Mouse (Mus musculus) layer of hippocampus, adult 8-10 months (tissue): ENCODE results near the gene Arhgef38. TPM values are rescaled to one million over a fixed set of nuclear protein-coding genes. Genes with fewer than 3 reads are reported as not detected.

Source experiments
- DNase-seq, 2 experiments: peaks; one replicate each; pipeline ENCODE4 v3.0.0; 2022; ENCODE audit warnings: low spot score in 2 of 2
- total RNA-seq, 4 experiments: library from RNA; stranded (reverse); gene quantifications; 2 replicates each; pipeline ENCODE4 v1.2.4; 2022

Gene Arhgef38
- total RNA-seq = under 1 TPM in 1 of 4 experiments, not detected in 3; 0.12 TPM

GRCm38 (mm10) chr3:133234821-133235295 lies at the start of gene Arhgef38:
Arhgef38 (minus strand) TSS chr3:133234949.
- no peak for DNase-seq

DNA sequence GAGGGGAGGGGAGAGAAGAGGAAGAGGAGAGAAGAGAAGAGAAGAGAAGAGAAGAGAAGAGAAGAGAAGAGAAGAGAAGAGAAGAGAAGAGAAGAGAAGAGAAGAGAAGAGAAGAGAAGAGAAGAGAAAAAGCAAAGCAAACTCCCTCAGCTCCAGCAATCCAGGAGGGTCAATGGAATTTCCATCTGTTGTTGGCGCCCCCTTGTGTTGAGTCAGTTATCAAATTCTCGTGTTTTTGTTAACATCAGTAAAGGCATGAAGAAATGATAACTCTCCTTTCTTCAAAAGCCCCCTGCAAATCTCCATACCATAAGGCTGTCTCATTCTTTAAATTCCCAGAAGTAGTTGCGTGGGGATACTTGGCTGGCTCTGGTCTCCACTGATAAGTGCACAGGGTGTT lies 37.1 kb upstream of the Arhgef38 start:
- peak; percentile 52 to 82 for DNase-seq

DNA sequence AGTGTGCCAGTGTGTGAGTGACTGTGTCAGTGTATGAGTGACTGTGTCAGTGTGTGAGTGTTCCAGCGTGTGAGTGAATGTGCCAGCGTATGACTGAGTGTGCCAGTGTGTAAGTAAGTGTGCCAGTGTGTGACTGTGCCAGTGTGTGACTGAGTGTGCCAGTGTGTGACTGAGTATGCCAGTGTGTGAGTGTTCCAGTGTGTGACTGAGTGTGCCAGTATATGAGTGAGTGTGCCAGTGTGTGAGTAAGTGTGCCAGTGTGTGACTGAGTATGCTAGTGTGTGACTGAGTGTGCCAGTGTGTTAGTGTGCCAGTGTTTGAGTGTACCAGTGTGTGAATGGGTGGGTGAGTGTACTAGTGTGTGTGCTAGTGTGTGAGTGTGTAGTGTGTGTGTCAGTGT lies 24.1 kb upstream of the Arhgef38 start:
- no peak for DNase-seq

DNA sequence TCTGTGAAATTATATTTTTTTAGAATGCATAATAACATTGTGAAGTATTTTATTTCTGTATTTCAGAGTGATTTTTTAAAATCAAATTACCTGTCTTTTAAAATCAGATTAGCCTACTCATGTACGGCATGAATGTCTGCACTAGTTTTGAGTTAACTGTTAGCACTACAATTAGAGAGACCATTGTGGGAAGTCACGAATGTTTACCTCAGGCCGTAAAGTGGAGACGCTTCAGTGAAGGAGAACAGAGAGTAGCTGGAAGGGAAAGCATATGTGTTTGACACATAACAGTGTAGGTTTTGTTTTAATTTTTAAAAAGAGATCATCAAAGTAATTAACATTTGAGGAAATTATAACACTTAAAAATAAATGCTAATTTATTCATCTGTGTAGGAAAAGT lies 21.1 kb upstream of the Arhgef38 start:
- no peak for DNase-seq

DNA sequence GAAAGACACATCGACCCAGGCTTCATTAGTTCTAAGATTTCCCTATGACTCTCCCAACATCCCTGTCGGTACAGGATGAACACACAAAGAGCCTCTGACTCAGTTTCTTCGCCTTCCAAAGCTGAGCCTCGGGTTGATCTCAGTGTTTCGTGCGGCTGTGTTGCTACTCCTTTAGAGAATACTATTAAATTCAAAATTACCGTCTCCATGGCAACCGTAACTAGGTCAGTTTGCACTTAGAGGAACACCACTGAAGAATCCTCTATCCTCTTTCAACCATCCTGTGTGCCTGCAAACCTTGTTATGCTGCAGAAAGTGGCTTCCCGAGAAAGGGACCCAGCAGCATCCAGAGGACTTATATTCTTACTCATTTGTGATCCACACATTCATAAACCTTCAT lies 9.3 kb upstream of the Arhgef38 start:
- DNase-seq = peak; percentile 16 to 18

- DNase-seq = no peak
Observed at GRCm38 (mm10) chr3:133241916-133242315, 7.2 kb upstream of the Arhgef38 start.

GRCm38 (mm10) chr3:133233993-133234392 lies 756 bp downstream of the Arhgef38 start:
- DNase-seq = no peak

- no peak for DNase-seq
Observed at GRCm38 (mm10) chr3:133230427-133230826, 4.3 kb downstream of the Arhgef38 start.

DNA sequence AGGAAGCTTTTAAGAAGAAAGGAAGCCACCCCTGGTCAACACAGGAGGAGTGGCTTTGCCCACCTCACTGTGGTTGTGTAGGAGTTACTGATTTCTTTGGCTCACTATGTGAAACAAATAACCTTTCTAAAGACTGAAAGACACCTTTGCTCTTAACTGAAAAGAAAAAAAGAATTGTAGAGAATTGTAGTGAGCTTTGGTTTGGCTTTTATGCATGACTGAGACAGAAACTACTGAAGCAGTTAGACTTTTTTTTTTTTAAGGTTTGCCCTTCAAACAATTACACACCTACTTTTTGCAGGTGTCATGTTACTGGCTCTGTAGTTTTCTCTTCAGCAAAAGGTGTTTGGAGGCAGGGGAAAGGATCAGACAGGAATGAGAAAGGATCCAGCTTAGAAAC lies 5.2 kb downstream of the Arhgef38 start:
- no peak for DNase-seq

- DNase-seq = no peak
Observed at GRCm38 (mm10) chr3:133227258-133228012, 7.3 kb downstream of the Arhgef38 start.

- DNase-seq = no peak
Observed at GRCm38 (mm10) chr3:133218501-133218900, 16.2 kb downstream of the Arhgef38 start.

GRCm38 (mm10) chr3:133215198-133215819 lies 19.4 kb downstream of the Arhgef38 start:
- DNase-seq = no peak

GRCm38 (mm10) chr3:133213434-133214114 lies 21.2 kb downstream of the Arhgef38 start:
- no peak for DNase-seq

- no peak for DNase-seq
Observed at GRCm38 (mm10) chr3:133211324-133211723, 23.4 kb downstream of the Arhgef38 start.

GRCm38 (mm10) chr3:133203713-133204112 lies 31.0 kb downstream of the Arhgef38 start:
- no peak for DNase-seq

GRCm38 (mm10) chr3:133202171-133202570 lies 32.6 kb downstream of the Arhgef38 start:
- DNase-seq = no peak

DNA sequence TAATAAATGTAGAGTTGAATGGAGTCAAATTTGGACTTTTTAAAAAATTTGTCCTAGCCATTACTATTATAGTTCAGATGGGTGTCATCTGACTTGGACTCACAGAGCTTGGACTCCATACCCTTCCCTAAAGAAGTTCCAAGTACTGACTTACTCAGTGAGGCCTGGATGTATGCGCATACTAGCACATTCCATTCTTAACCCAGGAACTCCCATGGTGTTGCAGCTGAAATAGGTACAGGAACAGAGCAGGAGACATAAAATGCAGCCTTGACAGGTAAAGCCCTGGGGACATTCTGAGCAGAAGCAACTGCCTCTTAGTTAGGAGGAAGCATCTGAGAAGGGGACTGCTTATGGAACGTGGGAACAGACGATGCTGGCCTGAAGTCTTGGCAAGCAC lies 45.8 kb downstream of the Arhgef38 start:
- DNase-seq = no peak

DNA sequence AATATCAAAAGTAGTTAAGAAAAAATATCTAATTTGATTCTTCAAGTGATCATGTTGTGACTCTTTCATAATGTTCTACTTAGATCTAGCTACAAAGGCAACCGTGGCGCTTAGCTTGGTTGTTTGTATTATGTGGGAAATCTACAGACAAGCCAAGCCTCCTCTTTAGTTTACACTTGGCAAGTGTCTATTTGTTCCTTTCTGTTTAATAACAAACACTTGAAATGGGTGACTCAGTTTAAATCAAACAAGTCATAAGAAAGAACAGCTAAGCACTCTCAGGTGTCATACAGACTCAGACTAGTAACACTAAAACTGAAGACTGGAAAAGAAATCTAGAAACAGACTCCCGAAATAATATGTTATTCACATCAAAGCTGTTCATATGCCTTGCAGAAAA lies 47.2 kb downstream of the Arhgef38 start:
- DNase-seq = no peak

GRCm38 (mm10) chr3:133176033-133176750 lies 58.6 kb downstream of the Arhgef38 start:
- no peak for DNase-seq

GRCm38 (mm10) chr3:133172291-133172690 lies 62.5 kb downstream of the Arhgef38 start:
- DNase-seq = no peak

DNA sequence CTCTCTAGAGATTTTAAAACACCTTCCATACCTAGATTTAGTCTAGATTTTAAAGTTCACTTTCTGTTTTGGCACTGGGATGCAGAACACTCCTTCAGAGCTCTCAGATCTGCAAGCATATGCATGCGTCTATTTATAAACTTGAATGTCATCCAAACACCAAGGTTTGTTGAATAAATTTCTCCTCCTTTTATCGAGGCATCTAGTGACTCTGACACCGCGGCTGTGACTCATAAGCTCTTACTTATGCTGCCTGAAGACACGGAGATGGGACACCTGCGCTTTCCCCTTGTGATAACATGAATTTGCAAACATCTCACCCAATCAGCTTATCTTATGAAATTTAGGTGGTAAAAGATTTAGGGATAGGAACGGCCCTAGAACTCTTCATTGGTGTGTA lies 65.0 kb downstream of the Arhgef38 start:
- DNase-seq = peak in 1 of 2 experiments; percentile 21

GRCm38 (mm10) chr3:133167550-133167949 lies 67.2 kb downstream of the Arhgef38 start:
- no peak for DNase-seq
